Mouse (Mus musculus) G1E-ER4 (cell line): Measurements from ENCODE around the gene Mdfi. TPM values are rescaled to one million over a fixed set of nuclear protein-coding genes. Genes with fewer than 3 reads are reported as not detected.

ENCODE experiments used
- GATA1 ChIP-seq: IDR thresholded peaks from one replicate; pipeline ENCODE4 v1.8.0; 2012; ENCODE audit warnings: low read length, inconsistent platforms
- polyA plus RNA-seq: library from polyadenylated mRNA; stranded (reverse); fragments of >175 nt; gene quantifications from 2 replicates; pipeline ENCODE4 v1.2.3, GENCODE M21; 2012

Mdfi gene
- polyA plus RNA-seq, 1 experiment = not detected

DNA sequence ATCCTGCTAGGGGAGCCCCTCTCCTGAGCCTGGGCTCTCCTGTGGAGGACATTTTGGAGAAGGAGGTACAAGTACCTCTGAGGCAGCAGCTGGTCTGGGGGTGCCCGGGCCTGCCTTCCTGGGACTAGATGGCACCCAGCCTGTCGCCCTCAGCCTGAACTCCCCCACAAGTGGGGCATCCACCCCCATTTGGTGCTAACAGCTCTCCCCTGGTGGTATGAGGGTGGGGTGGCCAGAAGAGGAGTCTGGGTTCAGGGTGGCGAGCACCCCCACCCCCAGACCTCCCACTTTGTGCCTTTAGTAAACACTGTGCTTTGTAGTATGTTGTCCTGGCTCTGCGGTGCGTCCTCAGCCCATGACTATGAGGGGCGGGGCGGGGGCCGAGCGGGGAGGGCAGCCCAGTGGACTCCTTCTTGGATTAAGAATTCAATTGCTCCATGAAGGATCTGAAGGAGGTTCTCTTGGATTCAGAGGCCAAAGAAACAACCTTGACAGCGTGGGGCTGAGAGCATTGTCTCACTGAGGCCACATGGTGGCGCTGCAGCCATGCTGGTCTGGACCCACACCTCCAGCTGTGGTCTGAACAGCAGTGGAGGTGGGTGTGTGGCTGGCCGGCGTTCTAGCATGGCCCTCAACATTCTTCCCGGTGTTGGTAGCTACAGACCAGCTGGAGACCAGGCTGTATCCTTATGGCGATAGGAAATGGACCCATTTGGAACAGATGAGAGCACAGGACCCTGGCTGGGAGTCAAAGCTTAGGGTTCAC lies 42.2 kb downstream of the Mdfi start:
- TF ChIP-seq GATA1 = no peak

DNA sequence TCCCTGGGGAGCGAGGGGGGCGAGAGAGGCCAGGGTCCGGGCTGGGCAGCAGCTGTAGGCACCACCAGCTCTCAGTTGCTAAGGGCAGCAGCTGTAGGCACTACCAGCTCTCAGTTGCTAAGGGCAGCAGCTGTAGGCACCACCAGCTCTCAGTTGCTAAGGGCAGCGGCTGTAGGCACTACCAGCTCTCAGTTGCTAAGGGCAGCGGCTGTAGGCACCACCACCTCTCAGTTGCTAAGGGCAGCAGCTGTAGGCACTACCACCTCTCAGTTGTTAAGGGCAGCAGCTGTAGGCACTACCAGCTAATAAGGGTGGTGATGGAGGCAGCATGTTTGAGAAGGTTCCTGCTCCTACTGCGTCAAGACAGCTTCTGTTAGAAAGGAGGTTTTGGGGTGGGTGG lies 45.5 kb downstream of the Mdfi start:
- TF ChIP-seq GATA1 = no peak

- no peak for TF ChIP-seq GATA1
Measured at GRCm38 (mm10) chr17:47788306-47788705, 46.2 kb downstream of the Mdfi start.

GRCm38 (mm10) chr17:47787632-47788031 lies 46.9 kb downstream of the Mdfi start:
- no peak for TF ChIP-seq GATA1

DNA sequence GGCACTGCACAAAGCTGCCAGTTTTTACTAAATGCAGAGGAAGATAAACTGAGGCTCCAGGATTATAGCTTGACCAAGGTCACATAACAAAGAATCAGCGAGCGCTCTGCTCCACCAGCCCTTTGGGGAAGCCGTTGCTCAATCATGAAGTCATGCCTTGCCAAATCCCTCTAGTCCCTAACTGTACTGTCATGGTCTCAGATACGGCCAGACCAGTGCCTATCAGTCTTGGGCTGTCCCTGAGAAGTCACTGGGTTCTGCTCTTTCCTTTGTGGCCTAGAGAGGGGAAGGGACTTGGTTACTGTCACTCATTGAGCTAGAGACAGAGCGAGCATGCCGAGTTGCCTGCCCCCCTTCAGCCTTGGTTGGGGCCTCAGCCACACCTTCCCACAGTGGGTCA lies 50.1 kb downstream of the Mdfi start:
- TF ChIP-seq GATA1 = no peak

- TF ChIP-seq GATA1 = no peak
Measured at GRCm38 (mm10) chr17:47783445-47784223, 50.9 kb downstream of the Mdfi start.

- no peak for TF ChIP-seq GATA1
Measured at GRCm38 (mm10) chr17:47782486-47782885, 52.0 kb downstream of the Mdfi start.

GRCm38 (mm10) chr17:47780470-47780869 lies 54.0 kb downstream of the Mdfi start:
- TF ChIP-seq GATA1 = no peak

DNA sequence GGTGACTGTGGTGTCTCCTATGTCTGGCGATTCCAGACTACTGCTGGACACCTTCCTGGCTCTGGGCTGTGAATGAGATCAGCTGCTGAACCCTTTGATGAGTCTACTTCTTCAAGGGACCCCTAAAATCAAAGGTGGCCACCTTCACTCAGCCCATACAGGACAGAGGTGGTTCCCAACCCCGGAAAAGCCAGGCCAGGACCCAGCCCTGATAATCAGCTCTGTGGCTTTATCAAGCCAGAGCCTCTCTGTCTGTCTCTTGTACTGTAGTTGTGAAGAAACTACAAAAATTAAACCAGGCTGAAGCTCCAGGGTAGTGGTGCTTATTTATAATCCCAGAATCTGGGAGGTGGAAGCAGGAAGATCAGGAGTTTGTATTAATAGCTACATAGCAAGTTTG lies 57.4 kb downstream of the Mdfi start:
- TF ChIP-seq GATA1 = no peak

- TF ChIP-seq GATA1 = no peak
Measured at GRCm38 (mm10) chr17:47773604-47774003, 60.9 kb downstream of the Mdfi start.

- no peak for TF ChIP-seq GATA1
Measured at GRCm38 (mm10) chr17:47769389-47770299, 64.8 kb downstream of the Mdfi start.

DNA sequence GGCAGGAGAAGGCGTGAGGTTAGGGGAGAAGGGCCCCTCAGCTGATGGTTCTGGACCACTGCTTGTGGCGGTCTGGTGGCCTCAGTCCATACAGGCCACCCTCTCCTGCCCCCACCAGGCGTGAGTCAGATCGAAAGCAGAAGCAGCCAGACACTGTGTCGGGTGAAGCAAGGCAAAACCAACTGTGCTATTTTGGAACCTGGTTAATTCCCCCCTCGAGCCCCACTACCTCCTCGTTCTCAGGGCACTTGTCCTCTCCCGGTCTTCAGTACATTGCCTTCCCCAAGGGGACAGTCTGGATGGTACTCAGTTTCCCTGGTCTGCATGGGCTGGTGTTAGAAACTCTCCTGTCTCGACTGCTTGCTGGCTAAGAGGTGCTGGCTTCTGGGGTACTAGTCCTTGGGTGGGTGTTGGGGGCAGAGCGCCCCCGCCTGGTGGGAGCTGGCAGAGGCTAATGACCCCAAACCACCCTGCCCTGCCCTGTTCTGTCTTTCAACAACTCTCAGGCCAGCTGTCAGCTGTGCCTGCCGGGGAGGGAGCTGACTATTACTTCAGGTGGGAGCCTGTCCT lies 65.7 kb downstream of the Mdfi start:
- no peak for TF ChIP-seq GATA1

DNA sequence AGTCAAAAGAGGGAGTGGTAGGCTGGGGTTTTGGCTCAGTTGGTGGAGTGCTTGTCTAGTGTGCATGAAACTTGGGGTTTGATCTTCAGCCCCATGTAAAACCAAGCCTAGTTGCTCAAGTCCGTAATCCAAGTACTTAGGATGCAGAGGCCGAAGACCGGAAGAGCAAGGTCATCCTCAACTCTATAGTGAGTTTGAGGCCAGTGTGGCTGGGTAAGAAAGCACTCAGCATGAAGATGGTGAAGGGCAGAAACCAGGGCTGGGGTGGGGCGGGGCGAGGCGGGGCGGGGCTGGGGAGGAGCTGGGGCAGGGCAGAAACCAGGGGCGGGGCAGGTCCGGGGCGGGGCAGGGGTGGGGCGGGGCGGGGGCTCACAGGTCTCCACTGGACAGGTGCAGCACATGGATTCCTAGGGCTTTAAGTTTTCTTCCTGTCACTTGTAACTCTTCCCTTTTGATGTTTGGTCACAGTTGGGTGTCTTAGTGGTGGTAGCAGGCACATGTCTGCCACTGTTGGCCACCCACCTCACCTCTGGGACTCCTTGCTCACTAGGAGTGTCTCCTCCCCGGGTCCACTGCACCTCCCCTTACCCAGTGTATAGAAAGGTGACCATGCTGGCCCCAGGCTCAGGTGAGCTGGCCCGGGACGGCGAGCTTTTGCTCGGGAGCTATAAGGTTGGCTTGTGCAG lies 66.9 kb downstream of the Mdfi start:
- TF ChIP-seq GATA1 = no peak

DNA sequence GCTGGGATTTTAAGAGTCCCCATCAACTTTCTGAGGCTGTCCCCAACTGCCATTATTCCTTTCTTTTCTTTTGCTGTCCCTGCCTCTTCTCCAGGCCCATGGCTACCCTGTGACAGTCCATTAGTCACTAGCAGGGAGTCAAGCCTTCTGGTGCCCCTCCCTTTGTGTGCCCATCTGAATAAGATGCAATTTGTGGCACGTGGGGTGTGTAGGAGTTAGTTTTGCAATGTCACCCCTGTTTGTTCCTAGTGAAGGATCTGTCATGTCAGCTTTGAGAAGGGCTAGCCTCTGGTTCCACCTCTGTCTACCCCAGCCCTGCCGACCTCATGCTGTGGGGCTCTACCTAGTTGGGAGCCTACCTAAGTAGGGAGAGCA lies 67.4 kb downstream of the Mdfi start:
- no peak for TF ChIP-seq GATA1

GRCm38 (mm10) chr17:47766407-47767043 lies 68.0 kb downstream of the Mdfi start:
- TF ChIP-seq GATA1 = no peak
